Mouse (Mus musculus) kidney, postnatal 0 days (tissue): ENCODE results near the gene Ankrd12. TPM values are rescaled to one million over a fixed set of nuclear protein-coding genes. Genes with fewer than 3 reads are reported as not detected.
"Not testable (repeated sequence)": the region's sequence is repeated elsewhere in the genome, so short reads cannot be mapped to it uniquely, and the experiment has no call there.

Experiments
- ATAC-seq: fragments of 200-750 bp; cut with Nextera tagmentation; replicated peaks from 2 replicates; pipeline ENCODE4 v1.8.0; 2017; ENCODE audit warnings: low read depth, moderate number of reproducible peaks, moderate TSS enrichment, moderate library complexity; ENCODE audit not compliant: low FRiP score
- DNase-seq: peaks from one replicate; pipeline ENCODE4 v3.0.0-alpha.2; 2016; ENCODE audit warnings: low spot score
- H3K27ac ChIP-seq: fragments of 300-500 bp; sonication (generic); 2 replicates; pipeline ENCODE4 v1.5.1; 2014; ENCODE audit warnings: mild to moderate bottlenecking
- H3K27me3 ChIP-seq: fragments of 300-500 bp; sonication (generic); 2 replicates; pipeline ENCODE4 v1.6.1; 2014; ENCODE audit warnings: low read length, mixed read lengths; ENCODE audit not compliant: insufficient read depth
- H3K36me3 ChIP-seq: fragments of 300-500 bp; sonication (generic); 2 replicates; pipeline ENCODE4 v1.6.1; 2014; ENCODE audit warnings: low read length, mixed read lengths; ENCODE audit not compliant: insufficient read depth
- H3K4me1 ChIP-seq: fragments of 300-500 bp; sonication (generic); replicated peaks from 2 replicates; pipeline ENCODE4 v1.6.1; 2014; ENCODE audit warnings: antibody characterized with exemption, low read length, mixed read lengths; ENCODE audit not compliant: insufficient read depth
- H3K4me2 ChIP-seq: fragments of 300-500 bp; sonication (generic); 2 replicates; pipeline ENCODE4 v1.6.1; 2014; ENCODE audit warnings: mild to moderate bottlenecking, low read length, moderate library complexity, mixed read lengths
- H3K4me3 ChIP-seq: fragments of 300-500 bp; sonication (generic); replicated peaks from 2 replicates; pipeline ENCODE4 v1.5.1; 2014; ENCODE audit warnings: low read depth, low read length
- H3K9ac ChIP-seq: fragments of 300-500 bp; sonication (generic); 2 replicates; pipeline ENCODE4 v1.6.1; 2014; ENCODE audit warnings: low read depth, low read length
- H3K9me3 ChIP-seq: fragments of 300-500 bp; sonication (generic); replicated peaks from 2 replicates; pipeline ENCODE4 v1.6.1; 2016; ENCODE audit warnings: low read length, inconsistent platforms, mixed read lengths
- CTCF ChIP-seq: IDR thresholded peaks from 2 replicates; pipeline ENCODE4 v1.5.1; 2016; ENCODE audit warnings: antibody characterized with exemption, low read depth, mild to moderate bottlenecking, moderate library complexity
- WGBS: fragments of 180-500 bp; shearing (Covaris S2); extraction: QIAGEN DNeasy Blood & Tissue Kit; methylation state at CpG from one replicate; pipeline ENCODE4 v1.1.7; 2014; 5-methylcytosine and 5-hydroxymethylcytosine counted together
- polyA plus RNA-seq: library from polyadenylated mRNA; unstranded; fragments of >200 nt; fragmentation: Nextera tagmentation; extraction: Ambion mirVana; gene quantifications from 2 replicates; pipeline ENCODE4 v1.2.1, GENCODE M21; 2015

Gene Ankrd12
- polyA plus RNA-seq, 1 experiment from 2014 or later = 22.8 TPM

DNA sequence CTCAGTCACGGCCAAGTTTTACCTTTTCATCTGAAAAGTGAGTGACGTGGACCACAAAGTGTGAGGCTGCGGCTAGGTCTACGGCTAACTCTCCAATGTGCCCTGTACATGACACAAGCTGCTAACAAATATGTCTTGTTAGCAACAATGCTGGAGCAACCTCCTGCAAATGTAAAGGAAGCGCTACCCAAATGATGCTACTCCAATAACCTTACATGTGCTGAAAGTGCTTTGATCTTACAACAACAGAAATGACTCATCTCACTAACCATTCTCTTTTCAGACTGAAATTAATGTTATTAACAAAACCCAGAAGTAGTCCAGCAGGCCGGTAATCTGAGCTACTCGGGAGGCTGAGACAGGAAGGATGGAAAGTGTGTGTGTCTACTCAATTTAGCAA lies 2.9 kb downstream of the Ankrd12 start:
- Histone ChIP-seq H3K4me3 (no peak overlapping the region), H3K9me3 (no peaks in the 10 kb centered on the region), H3K4me2 (no peak overlapping the region), H3K9ac (no peak overlapping the region), H3K36me3 (no peaks in the 10 kb centered on the region), H3K27me3 (no peaks in the 10 kb centered on the region), H3K27ac (no peak overlapping the region), H3K4me1 (no peaks in the 10 kb centered on the region)
- TF ChIP-seq CTCF = no peak
- ATAC-seq = no peak
- WGBS = 87% methylated on average over 7 of the region's 7 CpGs
- no peak for DNase-seq

GRCm38 (mm10) chr17:66069036-66069435 lies 7.9 kb downstream of the Ankrd12 start:
- H3K4me2 ChIP-seq, H3K27ac ChIP-seq, H3K4me1 ChIP-seq, H3K4me3 ChIP-seq, H3K9me3 ChIP-seq, ATAC-seq, H3K9ac ChIP-seq, H3K36me3 ChIP-seq, H3K27me3 ChIP-seq, DNase-seq: not testable (repeated sequence)
- 94% methylated on average over 2 of the region's 2 CpGs for WGBS

DNA sequence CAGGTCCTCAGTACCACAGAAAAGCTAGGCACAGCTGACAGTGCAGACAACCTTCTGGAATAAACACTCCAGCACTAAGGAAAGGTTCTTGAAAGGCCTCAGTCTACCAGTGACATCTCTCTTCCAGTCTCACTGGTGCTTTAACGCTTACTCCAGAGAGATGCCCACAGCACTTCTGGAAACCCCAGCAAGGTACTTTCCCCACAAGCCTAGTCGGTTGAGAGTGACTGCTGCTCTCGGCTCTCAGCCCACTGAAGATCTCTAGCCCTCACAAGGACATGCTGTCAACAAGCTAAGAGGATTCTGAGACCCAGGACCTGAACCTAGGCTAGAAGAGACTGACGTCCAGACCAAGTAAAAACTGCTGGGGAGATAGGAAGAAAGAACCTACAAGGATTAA lies 11.8 kb downstream of the Ankrd12 start:
- Histone ChIP-seq H3K36me3 (no peaks in the 10 kb centered on the region), H3K4me3 (no peak overlapping the region), H3K4me1 (no peaks in the 10 kb centered on the region), H3K27me3 (no peaks in the 10 kb centered on the region), H3K27ac (no peak overlapping the region), H3K9ac (no peak overlapping the region), H3K9me3 (no peaks in the 10 kb centered on the region), H3K4me2 (no peak overlapping the region)
- 88% methylated on average over 4 of the region's 4 CpGs for WGBS
- DNase-seq = no peak
- no peak for TF ChIP-seq CTCF
- ATAC-seq = no peak

DNA sequence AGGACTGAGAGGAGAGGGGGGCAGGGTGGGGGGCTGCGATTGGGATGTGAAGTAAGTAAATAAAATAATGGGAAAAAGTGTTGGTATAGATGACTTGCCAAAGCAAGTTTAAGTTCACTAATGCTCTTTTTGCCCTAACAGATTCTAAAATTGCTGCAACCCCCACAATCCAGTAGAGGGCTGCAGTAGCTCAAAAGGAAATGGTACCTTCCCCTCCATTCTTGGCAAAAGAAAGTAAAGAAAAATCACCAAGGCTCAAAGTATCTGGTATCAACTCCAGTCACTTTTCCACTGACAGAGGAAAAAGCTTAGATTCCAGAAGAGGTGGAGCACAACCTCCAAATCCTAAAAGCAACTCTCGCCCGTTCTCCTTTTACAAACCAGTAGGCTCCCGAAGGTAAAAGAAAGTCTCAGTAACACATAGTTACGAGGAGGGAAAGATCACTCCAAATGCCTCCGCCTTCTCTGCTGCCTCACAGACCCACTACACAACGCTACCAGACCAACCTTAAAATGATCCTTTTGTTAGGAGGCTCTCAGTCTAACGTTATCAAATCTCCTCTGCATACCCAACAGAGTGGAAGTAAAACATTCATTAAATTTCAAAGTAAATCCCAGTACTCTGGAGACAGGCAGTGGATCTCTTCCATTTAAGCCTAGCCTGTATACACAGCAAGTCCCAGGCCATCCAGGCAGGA lies 15.5 kb downstream of the Ankrd12 start:
- no peaks in the 10 kb centered on the region for H3K4me1 ChIP-seq
- H3K9me3 ChIP-seq = no peaks in the 10 kb centered on the region
- TF ChIP-seq CTCF = peak; percentile 58
- peak overlapping the region; percentile 37; the same call in 1 of the 2 replicates for H3K4me2 ChIP-seq
- no peaks in the 10 kb centered on the region for H3K36me3 ChIP-seq
- H3K4me3 ChIP-seq = no peak overlapping the region
- H3K9ac ChIP-seq = no peak overlapping the region
- H3K27me3 ChIP-seq = no peaks in the 10 kb centered on the region
- H3K27ac ChIP-seq = no peak overlapping the region
- DNase-seq (peak; percentile 71), ATAC-seq (no peak)
- 47% methylated on average over 8 of the region's 8 CpGs for WGBS

GRCm38 (mm10) chr17:66058160-66058559 lies 18.7 kb downstream of the Ankrd12 start:
- Histone ChIP-seq H3K27me3 (no peaks in the 10 kb centered on the region), H3K36me3 (no peaks in the 10 kb centered on the region), H3K9ac (no peak overlapping the region), H3K4me1 (no peaks in the 10 kb centered on the region), H3K27ac (no peak overlapping the region), H3K4me2 (no peak overlapping the region), H3K9me3 (no peaks in the 10 kb centered on the region), H3K4me3 (no peak overlapping the region)
- DNase-seq = no peak
- 90% methylated on average over 4 of the region's 4 CpGs for WGBS
- no peak for TF ChIP-seq CTCF
- no peak for ATAC-seq

DNA sequence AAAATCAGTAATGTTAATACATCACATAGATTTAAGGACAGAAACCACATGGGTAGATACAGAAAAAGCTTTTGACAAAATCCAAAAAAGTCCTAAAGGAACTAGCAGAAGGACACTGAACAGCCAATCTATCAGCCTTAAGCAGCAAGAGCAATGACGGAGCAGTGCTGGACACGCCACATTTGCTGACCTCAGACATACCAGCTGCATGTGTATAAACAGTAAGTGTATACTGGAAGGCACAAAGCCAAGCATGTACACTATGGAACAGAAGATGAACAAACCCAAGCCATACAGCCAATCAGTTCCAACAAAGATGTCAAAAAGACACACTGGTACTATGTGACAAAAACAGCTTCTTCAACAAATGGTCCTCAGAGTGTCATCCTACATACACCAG lies 19.7 kb downstream of the Ankrd12 start:
- Histone ChIP-seq H3K4me1 (no peaks in the 10 kb centered on the region), H3K36me3 (no peaks in the 10 kb centered on the region), H3K9ac (no peak overlapping the region), H3K27ac (no peak overlapping the region), H3K4me3 (no peak overlapping the region), H3K4me2 (no peak overlapping the region), H3K9me3 (no peaks in the 10 kb centered on the region), H3K27me3 (no peaks in the 10 kb centered on the region)
- ATAC-seq (no peak), DNase-seq (no peak)
- 62% methylated on average over 2 of the region's 2 CpGs for WGBS
- no peak for TF ChIP-seq CTCF

DNA sequence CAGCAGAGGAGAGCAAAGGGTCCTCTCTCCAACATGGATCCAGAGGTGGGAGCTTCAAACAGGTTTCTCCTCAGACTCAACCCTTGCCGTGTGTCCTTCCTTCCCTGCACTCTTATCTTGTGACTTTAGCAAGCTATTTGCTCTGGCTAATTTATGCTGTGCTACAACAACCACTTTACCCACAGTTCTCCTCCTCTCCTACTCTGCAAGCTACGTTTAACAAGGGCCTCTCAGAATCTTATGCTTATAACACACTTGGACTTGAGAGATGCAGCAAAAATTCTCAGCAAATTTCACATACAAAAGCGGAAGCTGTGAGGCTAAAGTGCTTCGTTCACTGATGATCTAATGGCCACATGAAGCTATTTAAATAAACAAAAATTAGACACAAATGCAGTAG lies 23.5 kb downstream of the Ankrd12 start:
- DNase-seq (no peak), ATAC-seq (no peak)
- H3K27ac ChIP-seq = no peak overlapping the region
- no peak overlapping the region for H3K4me3 ChIP-seq
- 74% methylated on average over 4 of the region's 4 CpGs for WGBS
- H3K4me1 ChIP-seq = no peaks in the 10 kb centered on the region
- no peaks in the 10 kb centered on the region for H3K9me3 ChIP-seq
- no peak overlapping the region for H3K4me2 ChIP-seq
- no peaks in the 10 kb centered on the region for H3K36me3 ChIP-seq
- H3K27me3 ChIP-seq = no peaks in the 10 kb centered on the region
- no peak for TF ChIP-seq CTCF
- H3K9ac ChIP-seq = no peak overlapping the region
